Mouse (Mus musculus) midbrain, embryonic 15.5 days (tissue): ENCODE measurements around the gene Dnm2. TPM values are rescaled to one million over a fixed set of nuclear protein-coding genes. Genes with fewer than 3 reads are reported as not detected.
"Not testable (repeated sequence)": the region's sequence is repeated elsewhere in the genome, so short reads cannot be mapped to it uniquely, and the experiment has no call there.

Experiments
- ATAC-seq: fragments of 200-750 bp; cut with Nextera tagmentation; replicated peaks from 2 replicates; pipeline ENCODE4 v1.8.0; 2017; ENCODE audit warnings: moderate TSS enrichment
- H3K27ac ChIP-seq: fragments of 300-500 bp; sonication (generic); 2 replicates; pipeline ENCODE4 v1.5.1; 2015; ENCODE audit warnings: mild to moderate bottlenecking, inconsistent platforms
- H3K27me3 ChIP-seq: fragments of 300-500 bp; sonication (generic); replicated peaks from 2 replicates; pipeline ENCODE4 v1.6.1; 2015; ENCODE audit warnings: inconsistent platforms
- H3K36me3 ChIP-seq: fragments of 300-500 bp; sonication (generic); replicated peaks from 2 replicates; pipeline ENCODE4 v1.6.1; 2015; ENCODE audit warnings: inconsistent platforms
- H3K4me1 ChIP-seq: fragments of 300-500 bp; sonication (generic); 2 replicates; pipeline ENCODE4 v1.6.1; 2015; ENCODE audit warnings: inconsistent platforms
- H3K4me2 ChIP-seq: fragments of 300-500 bp; sonication (generic); 2 replicates; pipeline ENCODE4 v1.6.1; 2015; ENCODE audit warnings: inconsistent platforms, mild to moderate bottlenecking, moderate library complexity
- H3K4me3 ChIP-seq: fragments of 300-500 bp; sonication (generic); 2 replicates; pipeline ENCODE4 v1.5.1; 2015; ENCODE audit warnings: mild to moderate bottlenecking, inconsistent platforms
- H3K9ac ChIP-seq: fragments of 300-500 bp; sonication (generic); 2 replicates; pipeline ENCODE4 v1.6.1; 2015; ENCODE audit warnings: mild to moderate bottlenecking, inconsistent platforms
- H3K9me3 ChIP-seq: fragments of 300-500 bp; sonication (generic); 2 replicates; pipeline ENCODE4 v1.6.1; 2016; ENCODE audit warnings: inconsistent platforms
- WGBS: fragments of 180-500 bp; shearing (Covaris S2); methylation state at CpG from one replicate; pipeline ENCODE4 v1.1.7; 2015; ENCODE audit warnings: mixed read lengths; 5-methylcytosine and 5-hydroxymethylcytosine counted together
- polyA plus RNA-seq: library from polyadenylated mRNA; unstranded; fragments of >200 nt; fragmentation: Nextera tagmentation; extraction: Ambion mirVana; gene quantifications from 2 replicates; pipeline ENCODE4 v1.2.1, GENCODE M21; 2015

The Dnm2 gene
- polyA plus RNA-seq, 1 experiment from 2014 or later = 74.9 TPM

- WGBS = 78% methylated on average over 7 of the region's 7 CpGs
- Histone ChIP-seq H3K9ac (no peak overlapping the region), H3K27me3 (no peaks in the 10 kb centered on the region), H3K4me2 (no peak overlapping the region), H3K4me3 (no peak overlapping the region), H3K27ac (no peak overlapping the region), H3K36me3 (no peaks in the 10 kb centered on the region), H3K4me1 (no peaks in the 10 kb centered on the region), H3K9me3 (no peaks in the 10 kb centered on the region)
- ATAC-seq = no peak
These were observed 100.6 kb downstream of the Dnm2 start for GRCm38 (mm10) chr9:21525142-21525936.

DNA sequence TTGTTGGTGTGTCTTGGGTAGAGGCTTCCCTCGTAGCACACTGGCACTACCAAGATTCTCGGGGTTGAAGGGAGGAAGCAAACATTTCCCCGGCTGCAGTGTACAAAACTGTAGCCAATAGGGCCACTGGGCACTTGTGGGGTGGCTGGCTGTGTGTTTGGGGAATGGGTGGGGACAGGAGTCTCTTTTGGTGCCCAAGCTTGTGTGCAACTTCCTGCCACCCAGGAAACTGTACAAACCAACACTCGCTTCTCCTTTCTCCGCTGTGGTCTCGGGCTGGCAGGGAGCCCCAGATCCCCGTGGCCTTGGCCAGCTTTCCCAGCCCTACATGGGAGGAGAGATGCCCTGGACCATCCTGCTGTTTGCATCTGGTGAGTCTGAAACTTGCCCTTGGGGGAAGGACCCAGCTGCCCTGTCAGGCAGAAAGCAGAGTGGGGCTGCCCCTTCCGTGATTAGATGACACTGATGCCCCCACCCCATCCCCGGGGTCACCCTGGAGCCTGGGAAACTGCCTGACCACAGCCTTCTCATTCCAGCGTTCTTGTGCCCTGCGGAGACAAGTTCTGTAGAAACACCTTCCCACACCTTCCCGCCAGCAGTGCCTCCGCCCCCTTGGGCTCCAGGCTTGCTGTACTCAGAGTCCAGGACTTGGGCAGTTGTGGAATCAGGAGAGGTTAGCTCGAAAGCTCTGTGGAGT is 101.4 kb downstream of the Dnm2 start, which contains the start of gene AB124611:
Gene AB124611 (plus strand): TSS at position 240 of the 697 bp plus-strand sequence.
- WGBS = 71% methylated on average over 14 of the region's 14 CpGs
- no peak within 1 kb of the TSS for H3K27ac ChIP-seq
- no peaks in the 10 kb centered on the region for H3K36me3 ChIP-seq
- no peak within 1 kb of the TSS for H3K4me2 ChIP-seq
- H3K9me3 ChIP-seq = no peaks in the 10 kb centered on the region
- H3K9ac ChIP-seq = no peak within 1 kb of the TSS
- H3K4me1 ChIP-seq = no peaks in the 10 kb centered on the region
- ATAC-seq = no peak
- H3K27me3 ChIP-seq = no peaks in the 10 kb centered on the region
- no peak within 1 kb of the TSS for H3K4me3 ChIP-seq

- Histone ChIP-seq H3K4me1 (no peaks in the 10 kb centered on the region), H3K9ac (no peak overlapping the region), H3K36me3 (no peaks in the 10 kb centered on the region), H3K9me3 (no peaks in the 10 kb centered on the region), H3K4me2 (no peak overlapping the region), H3K4me3 (no peak overlapping the region), H3K27ac (no peak overlapping the region), H3K27me3 (no peaks in the 10 kb centered on the region)
- WGBS = 81% methylated on average over 3 of the region's 3 CpGs
- no peak for ATAC-seq
These were observed 101.9 kb downstream of the Dnm2 start for GRCm38 (mm10) chr9:21526634-21526944.

GRCm38 (mm10) chr9:21527100-21527801 is 102.5 kb downstream of the Dnm2 start:
- H3K9ac ChIP-seq = no peak overlapping the region
- no peak overlapping the region for H3K27ac ChIP-seq
- no peaks in the 10 kb centered on the region for H3K9me3 ChIP-seq
- H3K36me3 ChIP-seq = no peaks in the 10 kb centered on the region
- H3K27me3 ChIP-seq = no peaks in the 10 kb centered on the region
- no peak for ATAC-seq
- H3K4me1 ChIP-seq = no peaks in the 10 kb centered on the region
- H3K4me2 ChIP-seq = no peak overlapping the region
- H3K4me3 ChIP-seq = no peak overlapping the region
- WGBS = 94% methylated on average over 2 of the region's 2 CpGs

GRCm38 (mm10) chr9:21527917-21528324 is 103.2 kb downstream of the Dnm2 start:
- Histone ChIP-seq H3K27me3 (no peaks in the 10 kb centered on the region), H3K27ac (no peak overlapping the region), H3K9me3 (no peaks in the 10 kb centered on the region), H3K36me3 (no peaks in the 10 kb centered on the region), H3K4me2 (no peak overlapping the region), H3K9ac (no peak overlapping the region), H3K4me1 (no peaks in the 10 kb centered on the region), H3K4me3 (no peak overlapping the region)
- ATAC-seq = no peak
- 81% methylated on average over 1 of the region's 1 CpGs for WGBS

DNA sequence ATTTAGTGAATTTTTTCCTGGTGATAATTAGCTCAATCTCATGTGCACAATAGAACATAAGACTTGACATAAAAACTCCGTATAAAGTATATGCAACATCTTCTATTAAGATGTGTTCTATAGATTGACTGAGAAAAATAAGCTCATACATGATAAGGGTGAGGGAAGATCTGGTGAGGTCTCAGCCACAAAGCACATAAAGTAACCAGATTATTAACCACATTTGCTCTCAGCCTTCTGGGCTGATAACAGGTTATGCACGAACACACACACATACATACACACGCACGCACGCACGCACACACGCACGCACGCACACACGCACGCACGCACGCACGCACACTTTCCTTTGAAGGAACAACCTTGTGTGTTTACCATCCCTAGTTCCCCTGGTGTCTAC is 111.8 kb downstream of the Dnm2 start:
- Histone ChIP-seq H3K9me3 (no peaks in the 10 kb centered on the region), H3K36me3 (no peaks in the 10 kb centered on the region), H3K4me2 (no peak overlapping the region), H3K4me1 (no peaks in the 10 kb centered on the region), H3K9ac (no peak overlapping the region), H3K4me3 (no peak overlapping the region), H3K27me3 (no peaks in the 10 kb centered on the region), H3K27ac (no peak overlapping the region)
- no peak for ATAC-seq
- WGBS = 95% methylated on average over 14 of the region's 14 CpGs

- H3K9me3 ChIP-seq = no peaks in the 10 kb centered on the region
- no peak overlapping the region for H3K27ac ChIP-seq
- H3K36me3 ChIP-seq = no peaks in the 10 kb centered on the region
- no peak overlapping the region for H3K4me3 ChIP-seq
- no peak overlapping the region for H3K9ac ChIP-seq
- H3K27me3 ChIP-seq = no peaks in the 10 kb centered on the region
- no peak overlapping the region for H3K4me2 ChIP-seq
- 69% methylated on average over 4 of the region's 4 CpGs for WGBS
- ATAC-seq = no peak
- H3K4me1 ChIP-seq = no peaks in the 10 kb centered on the region
These were observed 112.3 kb downstream of the Dnm2 start for GRCm38 (mm10) chr9:21537009-21537408.

GRCm38 (mm10) chr9:21539981-21540753 is 115.5 kb downstream of the Dnm2 start:
- no peak overlapping the region for H3K27ac ChIP-seq
- no peaks in the 10 kb centered on the region for H3K36me3 ChIP-seq
- peaks cover 2% of the 10 kb centered on the region; the same call in 1 of the 2 replicates for H3K4me1 ChIP-seq
- H3K9ac ChIP-seq = no peak overlapping the region
- no peak overlapping the region for H3K4me3 ChIP-seq
- no peaks in the 10 kb centered on the region for H3K27me3 ChIP-seq
- no peaks in the 10 kb centered on the region for H3K9me3 ChIP-seq
- WGBS = 80% methylated on average over 7 of the region's 7 CpGs
- no peak for ATAC-seq
- H3K4me2 ChIP-seq = no peak overlapping the region

GRCm38 (mm10) chr9:21542001-21542400 is 117.3 kb downstream of the Dnm2 start:
- H3K9me3 ChIP-seq, H3K27ac ChIP-seq, H3K4me1 ChIP-seq, H3K4me2 ChIP-seq, H3K27me3 ChIP-seq, H3K36me3 ChIP-seq, ATAC-seq, H3K9ac ChIP-seq, H3K4me3 ChIP-seq: not testable (repeated sequence)
- WGBS = 90% methylated on average over 2 of the region's 2 CpGs

DNA sequence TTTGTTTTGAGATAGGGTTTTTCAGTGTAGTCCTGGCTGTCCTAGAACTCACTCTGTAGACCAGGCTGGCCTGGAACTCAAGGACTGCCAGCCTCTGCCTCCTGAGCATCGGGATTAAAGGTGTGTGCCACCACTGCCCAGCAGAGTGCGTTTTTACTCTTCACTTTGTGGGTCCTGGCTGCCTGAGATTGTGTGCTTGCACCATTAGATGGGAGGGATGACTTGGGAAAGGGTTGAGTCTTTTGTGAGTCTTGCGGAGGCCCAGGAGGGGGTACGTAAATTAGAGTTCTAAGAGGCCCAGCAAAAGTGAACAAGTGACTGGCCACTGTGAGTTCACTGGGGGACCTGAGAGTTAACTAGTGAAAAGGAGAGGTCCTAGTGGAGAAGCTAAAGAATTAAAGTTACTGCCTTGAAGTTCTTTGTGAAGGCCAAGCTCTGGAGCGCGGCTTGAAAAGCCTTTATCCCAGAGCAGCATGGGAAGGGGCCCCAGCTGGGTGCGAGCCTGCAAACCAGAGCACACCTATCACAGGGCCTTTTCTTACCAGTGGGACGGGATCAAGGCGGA is 120.7 kb downstream of the Dnm2 start:
- Histone ChIP-seq H3K27me3 (no peaks in the 10 kb centered on the region), H3K9me3 (no peaks in the 10 kb centered on the region), H3K4me1 (peaks cover 28% of the 10 kb centered on the region), H3K36me3 (no peaks in the 10 kb centered on the region), H3K9ac (peak overlapping the region; percentile 98), H3K4me3 (peak overlapping the region; percentile 92), H3K4me2 (peak overlapping the region; percentile 52), H3K27ac (peak overlapping the region; percentile 98)
- 2% methylated on average over 9 of the region's 9 CpGs for WGBS
- ATAC-seq = peak; percentile 63; the same call in 1 of the 2 replicates

- Histone ChIP-seq H3K9me3 (no peaks in the 10 kb centered on the region), H3K36me3 (no peaks in the 10 kb centered on the region), H3K4me2 (peak overlapping the region; percentile 52), H3K4me1 (peaks cover 28% of the 10 kb centered on the region), H3K4me3 (peak overlapping the region; percentile 92), H3K9ac (peak overlapping the region; percentile 98), H3K27ac (peak overlapping the region; percentile 98), H3K27me3 (no peaks in the 10 kb centered on the region)
- under 1% methylated on average over 67 of the region's 67 CpGs for WGBS
- ATAC-seq = peak; percentile 95
These were observed 121.4 kb downstream of the Dnm2 start for GRCm38 (mm10) chr9:21545916-21546788.
